Mouse (Mus musculus) C2C12 (cell line): Measurements from ENCODE around the gene Pih1d1.

Source experiments
- CEBPB ChIP-seq: IDR thresholded peaks from one replicate; pipeline ENCODE4 v1.6.1; 2011; ENCODE audit warnings: low read depth, mild to moderate bottlenecking, control low read depth, moderate library complexity
- CTCF ChIP-seq: IDR thresholded peaks from one replicate; pipeline ENCODE4 v1.5.1; 2011; ENCODE audit not compliant: control insufficient read depth, insufficient read depth, insufficient read length
- FOSL1 ChIP-seq: IDR thresholded peaks from one replicate; pipeline ENCODE4 v1.8.0; 2011; ENCODE audit warnings: mild to moderate bottlenecking, low read length; ENCODE audit not compliant: poor library complexity, insufficient read depth, severe bottlenecking
- MAX ChIP-seq: IDR thresholded peaks from one replicate; pipeline ENCODE4 v1.6.1; 2011; ENCODE audit warnings: mild to moderate bottlenecking, control low read depth
- MYOG ChIP-seq: IDR thresholded peaks from one replicate; pipeline ENCODE4 v1.6.1; 2011; ENCODE audit not compliant: control insufficient read depth, insufficient read length; ENCODE audit errors: extremely low read depth
- USF1 ChIP-seq: IDR thresholded peaks from one replicate; pipeline ENCODE4 v1.6.1; 2011; ENCODE audit warnings: low read depth, mild to moderate bottlenecking, control low read depth, moderate library complexity

DNA sequence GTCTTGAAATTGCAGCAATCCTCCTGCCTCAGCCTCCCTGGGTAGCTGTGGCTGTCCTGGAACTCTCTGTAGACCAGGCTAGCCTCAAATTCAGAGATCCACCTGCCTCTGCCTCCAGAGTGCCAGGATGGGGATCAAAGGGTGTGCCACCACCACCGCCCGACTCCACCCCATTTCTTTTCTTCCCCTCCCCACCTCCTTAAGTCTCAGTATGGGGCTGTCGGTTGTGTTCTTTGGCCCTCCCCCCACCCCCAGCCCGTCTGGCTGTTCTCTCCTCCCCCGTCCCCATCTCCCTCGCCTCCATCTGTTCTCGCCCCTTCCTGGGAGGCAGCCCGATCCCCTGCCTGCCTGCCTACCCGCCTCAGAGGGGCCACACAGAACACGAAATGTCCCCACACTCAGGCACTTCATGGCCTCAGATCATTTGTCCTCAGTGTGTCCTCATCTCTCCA, 12.9 kb downstream of the Pih1d1 start:
- TF ChIP-seq CTCF (no peak), USF1 (no peak), MAX (no peak), MYOG (no peak), FOSL1 (no peak), CEBPB (no peak)
